Mouse (Mus musculus) splenic B cell, adult 2 months (primary cell): ENCODE data around the gene Ppp6r2.

Experiments
- DNase-seq: peaks from one replicate; pipeline ENCODE4 v3.0.0-alpha.2; 2011; ENCODE audit warnings: low read depth, low spot score
- H3K27me3 ChIP-seq: 2 replicates; pipeline ENCODE4 v1.6.1; 2012; ENCODE audit warnings: mild to moderate bottlenecking, low read length, moderate library complexity, mixed read lengths; ENCODE audit not compliant: control insufficient read depth, poor library complexity, insufficient read depth, severe bottlenecking
- H3K36me3 ChIP-seq: 2 replicates; pipeline ENCODE4 v1.6.1; 2012; ENCODE audit warnings: mild to moderate bottlenecking, low read length, moderate library complexity, mixed read lengths; ENCODE audit not compliant: control insufficient read depth, poor library complexity, insufficient read depth, severe bottlenecking

Gene Ppp6r2

GRCm38 (mm10) chr15:89322670-89323522 is 111.5 kb downstream of the Ppp6r2 start, which contains the start of gene Adm2:
TSS of gene Adm2 (plus strand) at chr15:89322720.
- DNase-seq, result no peak
- Histone ChIP-seq H3K27me3 (no peaks in the 10 kb centered on the region), H3K36me3 (no peaks in the 10 kb centered on the region)

GRCm38 (mm10) chr15:89323656-89324055 is 112.3 kb downstream of the Ppp6r2 start:
- no peak for DNase-seq
- no peaks in the 10 kb centered on the region for H3K27me3 ChIP-seq

GRCm38 (mm10) chr15:89326441-89326840 is 115.1 kb downstream of the Ppp6r2 start:
- H3K36me3 ChIP-seq, result no peaks in the 10 kb centered on the region
- DNase-seq, result no peak
- no peaks in the 10 kb centered on the region for H3K27me3 ChIP-seq

More at GRCm38 (mm10) chr15:89323656-89324055, 112.3 kb downstream of the Ppp6r2 start:
- no peaks in the 10 kb centered on the region for H3K36me3 ChIP-seq

GRCm38 (mm10) chr15:89334271-89334670 is 122.9 kb downstream of the Ppp6r2 start, which contains the start of gene Miox:
TSS of gene Miox (plus strand) at chr15:89334398.
- no peaks in the 10 kb centered on the region for H3K27me3 ChIP-seq
- no peaks in the 10 kb centered on the region for H3K36me3 ChIP-seq
- no peak for DNase-seq

- no peak for DNase-seq
- Histone ChIP-seq H3K36me3 (no peaks in the 10 kb centered on the region), H3K27me3 (no peaks in the 10 kb centered on the region)
Measured at GRCm38 (mm10) chr15:89334774-89335537, 123.6 kb downstream of the Ppp6r2 start.

GRCm38 (mm10) chr15:89336422-89336821 is 125.1 kb downstream of the Ppp6r2 start:
- no peaks in the 10 kb centered on the region for H3K27me3 ChIP-seq
- no peaks in the 10 kb centered on the region for H3K36me3 ChIP-seq
- no peak for DNase-seq
